Mouse (Mus musculus): ENCODE results near the gene Sdhd. TPM values are rescaled to one million over a fixed set of nuclear protein-coding genes. Genes with fewer than 3 reads are reported as not detected.

The Sdhd gene
- polyA plus RNA-seq, 1 experiment, result 15.5 TPM

- no peak for TF ChIP-seq GATA1 (IDR thresholded peaks at IDR 0.05; ENCODE audit: low read length)
These were observed 6.6 kb downstream of the Sdhd start for GRCm38 (mm10) chr9:50596973-50597372.

- TF ChIP-seq GATA1 (IDR thresholded peaks at IDR 0.05; ENCODE audit: low read length), result no peak
These were observed 8.7 kb downstream of the Sdhd start for GRCm38 (mm10) chr9:50594794-50595417.

- TF ChIP-seq GATA1 (IDR thresholded peaks at IDR 0.05; ENCODE audit: low read length), result no peak
These were observed 10.1 kb downstream of the Sdhd start for GRCm38 (mm10) chr9:50593544-50593943.

GRCm38 (mm10) chr9:50592955-50593354, 10.7 kb downstream of the Sdhd start:
- no peak for TF ChIP-seq GATA1 (IDR thresholded peaks at IDR 0.05; ENCODE audit: low read length)

GRCm38 (mm10) chr9:50590856-50591518, 12.6 kb downstream of the Sdhd start:
- TF ChIP-seq GATA1 (IDR thresholded peaks at IDR 0.05; ENCODE audit: low read length), result no peak

- TF ChIP-seq GATA1 (IDR thresholded peaks at IDR 0.05; ENCODE audit: low read length), result no peak
These were observed 16.7 kb downstream of the Sdhd start for GRCm38 (mm10) chr9:50586955-50587354.

GRCm38 (mm10) chr9:50585145-50585818, 18.3 kb downstream of the Sdhd start:
- TF ChIP-seq GATA1 (IDR thresholded peaks at IDR 0.05; ENCODE audit: low read length), result no peak

- TF ChIP-seq GATA1 (IDR thresholded peaks at IDR 0.05; ENCODE audit: low read length), result no peak
These were observed 23.2 kb downstream of the Sdhd start for GRCm38 (mm10) chr9:50580370-50580769.

- no peak for TF ChIP-seq GATA1 (IDR thresholded peaks at IDR 0.05; ENCODE audit: low read length)
These were observed 33.8 kb downstream of the Sdhd start for GRCm38 (mm10) chr9:50569599-50570525.

GRCm38 (mm10) chr9:50567881-50568280, 35.7 kb downstream of the Sdhd start:
- no peak for TF ChIP-seq GATA1 (IDR thresholded peaks at IDR 0.05; ENCODE audit: low read length)

GRCm38 (mm10) chr9:50567372-50567771, 36.2 kb downstream of the Sdhd start:
- TF ChIP-seq GATA1 (IDR thresholded peaks at IDR 0.05; ENCODE audit: low read length), result no peak

GRCm38 (mm10) chr9:50565940-50566339, 37.7 kb downstream of the Sdhd start:
- TF ChIP-seq GATA1 (IDR thresholded peaks at IDR 0.05; ENCODE audit: low read length), result no peak

GRCm38 (mm10) chr9:50565173-50565572, 38.4 kb downstream of the Sdhd start:
- TF ChIP-seq GATA1 (IDR thresholded peaks at IDR 0.05; ENCODE audit: low read length), result no peak

GRCm38 (mm10) chr9:50561918-50562360, 41.7 kb downstream of the Sdhd start:
- no peak for TF ChIP-seq GATA1 (IDR thresholded peaks at IDR 0.05; ENCODE audit: low read length)

- no peak for TF ChIP-seq GATA1 (IDR thresholded peaks at IDR 0.05; ENCODE audit: low read length)
These were observed 42.3 kb downstream of the Sdhd start, which contains the start of gene Tex12 for GRCm38 (mm10) chr9:50561145-50561917. Tex12 (minus strand) TSS chr9:50561325.

Measured in G1E-ER4 (cell line).